Mouse (Mus musculus): ENCODE data around the gene 1700007K13Rik. TPM values are rescaled to one million over a fixed set of nuclear protein-coding genes. Genes with fewer than 3 reads are reported as not detected.
"Not testable (repeated sequence)": the region's sequence is repeated elsewhere in the genome, so short reads cannot be mapped to it uniquely, and the experiment has no call there.

Gene 1700007K13Rik
- 0.86 and 1.3 TPM in 2 replicates for polyA plus RNA-seq (2012; rRNA removed)

- H3K27ac ChIP-seq (ENCODE audit: insufficient read depth, low read depth, low read length): no peak within 1 kb of the TSS
- TF ChIP-seq POLR2A (IDR thresholded peaks at IDR 0.05; ENCODE audit: low read depth, low read length) (no peak), CTCF (conservative IDR thresholded peaks at IDR 0.05; ENCODE audit: insufficient read depth, insufficient read length, low read depth, low read length) (no peak)
- DNase-seq: peak; percentile 90
- peaks cover 4% of the 10 kb centered on the region; the same call in 1 of the 2 replicates for H3K4me1 ChIP-seq (ENCODE audit: control insufficient read depth, insufficient read depth, low read length)
- no peaks in the 10 kb centered on the region for H3K27me3 ChIP-seq (replicated peaks; ENCODE audit: control insufficient read depth, insufficient read depth, low read length)
- peaks cover 2% of the 10 kb centered on the region; the same call in 1 of the 2 replicates for H3K36me3 ChIP-seq (ENCODE audit: control insufficient read depth, insufficient read depth, low read length)
- H3K4me3 ChIP-seq (ENCODE audit: insufficient read depth, low read depth, low read length): no peak within 1 kb of the TSS
- 5% methylated on average over 25 of the region's 25 CpGs for WGBS
Observed at GRCm38 (mm10) chr2:28465836-28466518, at the start of gene 1700007K13Rik. Gene 1700007K13Rik, minus strand, starts transcription at chr2:28466332.

GRCm38 (mm10) chr2:28514489-28514888 is 48.4 kb upstream of the 1700007K13Rik start:
- no peaks in the 10 kb centered on the region for H3K27me3 ChIP-seq (replicated peaks; ENCODE audit: control insufficient read depth, insufficient read depth, low read length)
- 17% methylated on average over 5 of the region's 5 CpGs for WGBS
- DNase-seq: peak; percentile 84
- H3K4me3 ChIP-seq (ENCODE audit: insufficient read depth, low read depth, low read length): no peak overlapping the region
- no peak overlapping the region for H3K27ac ChIP-seq (ENCODE audit: insufficient read depth, low read depth, low read length)
- peaks cover 22% of the 10 kb centered on the region; the same call in 1 of the 2 replicates for H3K4me1 ChIP-seq (ENCODE audit: control insufficient read depth, insufficient read depth, low read length)
- peak; percentile 87 for TF ChIP-seq CTCF (conservative IDR thresholded peaks at IDR 0.05; ENCODE audit: insufficient read depth, insufficient read length, low read depth, low read length)
- no peak for TF ChIP-seq POLR2A (IDR thresholded peaks at IDR 0.05; ENCODE audit: low read depth, low read length)
- no peaks in the 10 kb centered on the region for H3K36me3 ChIP-seq (ENCODE audit: control insufficient read depth, insufficient read depth, low read length)

GRCm38 (mm10) chr2:28513431-28514370 is 47.6 kb upstream of the 1700007K13Rik start:
- TF ChIP-seq POLR2A (IDR thresholded peaks at IDR 0.05; ENCODE audit: low read depth, low read length): no peak
- no peak for TF ChIP-seq CTCF (conservative IDR thresholded peaks at IDR 0.05; ENCODE audit: insufficient read depth, insufficient read length, low read depth, low read length)
- H3K27ac ChIP-seq (ENCODE audit: insufficient read depth, low read depth, low read length): no peak overlapping the region
- H3K36me3 ChIP-seq (ENCODE audit: control insufficient read depth, insufficient read depth, low read length): no peaks in the 10 kb centered on the region
- no peak for DNase-seq
- H3K4me3 ChIP-seq (ENCODE audit: insufficient read depth, low read depth, low read length): peak overlapping the region; percentile 55
- WGBS: 6% methylated on average over 47 of the region's 47 CpGs
- H3K27me3 ChIP-seq (replicated peaks; ENCODE audit: control insufficient read depth, insufficient read depth, low read length): no peaks in the 10 kb centered on the region
- peaks cover 22% of the 10 kb centered on the region; the same call in 1 of the 2 replicates for H3K4me1 ChIP-seq (ENCODE audit: control insufficient read depth, insufficient read depth, low read length)

- peaks cover 22% of the 10 kb centered on the region; the same call in 1 of the 2 replicates for H3K4me1 ChIP-seq (ENCODE audit: control insufficient read depth, insufficient read depth, low read length)
- H3K27ac ChIP-seq (ENCODE audit: insufficient read depth, low read depth, low read length): no peak within 1 kb of the TSS
- no peaks in the 10 kb centered on the region for H3K36me3 ChIP-seq (ENCODE audit: control insufficient read depth, insufficient read depth, low read length)
- under 1% methylated on average over 71 of the region's 71 CpGs for WGBS
- TF ChIP-seq CTCF (conservative IDR thresholded peaks at IDR 0.05; ENCODE audit: insufficient read depth, insufficient read length, low read depth, low read length) (no peak), POLR2A (IDR thresholded peaks at IDR 0.05; ENCODE audit: low read depth, low read length) (no peak)
- H3K27me3 ChIP-seq (replicated peaks; ENCODE audit: control insufficient read depth, insufficient read depth, low read length): no peaks in the 10 kb centered on the region
- DNase-seq: peak; percentile 85
- peak within 1 kb of the TSS; percentile 55 for H3K4me3 ChIP-seq (ENCODE audit: insufficient read depth, low read depth, low read length)
Observed at GRCm38 (mm10) chr2:28512798-28513401, 46.8 kb upstream of the 1700007K13Rik start, which contains the start of gene Ralgds. Gene Ralgds, plus strand, starts transcription at chr2:28513125.

- H3K4me3 ChIP-seq (ENCODE audit: insufficient read depth, low read depth, low read length); H3K27ac ChIP-seq (ENCODE audit: insufficient read depth, low read depth, low read length); DNase-seq; H3K27me3 ChIP-seq (replicated peaks; ENCODE audit: control insufficient read depth, insufficient read depth, low read length); H3K36me3 ChIP-seq (ENCODE audit: control insufficient read depth, insufficient read depth, low read length): not testable (repeated sequence)
- WGBS: 59% methylated on average over 5 of the region's 5 CpGs
- peaks cover 12% of the 10 kb centered on the region; the same call in 1 of the 2 replicates for H3K4me1 ChIP-seq (ENCODE audit: control insufficient read depth, insufficient read depth, low read length)
Observed at GRCm38 (mm10) chr2:28511600-28511999, 45.5 kb upstream of the 1700007K13Rik start.

- DNase-seq: no peak
- Histone ChIP-seq H3K36me3 (ENCODE audit: control insufficient read depth, insufficient read depth, low read length) (no peaks in the 10 kb centered on the region), H3K4me1 (ENCODE audit: control insufficient read depth, insufficient read depth, low read length) (no peaks in the 10 kb centered on the region), H3K27me3 (replicated peaks; ENCODE audit: control insufficient read depth, insufficient read depth, low read length) (no peaks in the 10 kb centered on the region), H3K27ac (ENCODE audit: insufficient read depth, low read depth, low read length) (no peak overlapping the region), H3K4me3 (ENCODE audit: insufficient read depth, low read depth, low read length) (no peak overlapping the region)
- TF ChIP-seq POLR2A (IDR thresholded peaks at IDR 0.05; ENCODE audit: low read depth, low read length): no peak
- no peak for TF ChIP-seq CTCF (conservative IDR thresholded peaks at IDR 0.05; ENCODE audit: insufficient read depth, insufficient read length, low read depth, low read length)
- 86% methylated on average over 6 of the region's 6 CpGs for WGBS
Observed at GRCm38 (mm10) chr2:28506291-28506690, 40.2 kb upstream of the 1700007K13Rik start.

Measured in kidney, adult 2 months (tissue).